Mouse (Mus musculus) urinary bladder, postnatal 4 days (tissue): ENCODE data around the gene Cyp2f2.

Source experiments
- DNase-seq, 2 experiments: peaks; one replicate each; pipeline ENCODE4 v3.0.0; 2021 to 2022; ENCODE audit warnings: low spot score in 2 of 2

Gene Cyp2f2

DNA sequence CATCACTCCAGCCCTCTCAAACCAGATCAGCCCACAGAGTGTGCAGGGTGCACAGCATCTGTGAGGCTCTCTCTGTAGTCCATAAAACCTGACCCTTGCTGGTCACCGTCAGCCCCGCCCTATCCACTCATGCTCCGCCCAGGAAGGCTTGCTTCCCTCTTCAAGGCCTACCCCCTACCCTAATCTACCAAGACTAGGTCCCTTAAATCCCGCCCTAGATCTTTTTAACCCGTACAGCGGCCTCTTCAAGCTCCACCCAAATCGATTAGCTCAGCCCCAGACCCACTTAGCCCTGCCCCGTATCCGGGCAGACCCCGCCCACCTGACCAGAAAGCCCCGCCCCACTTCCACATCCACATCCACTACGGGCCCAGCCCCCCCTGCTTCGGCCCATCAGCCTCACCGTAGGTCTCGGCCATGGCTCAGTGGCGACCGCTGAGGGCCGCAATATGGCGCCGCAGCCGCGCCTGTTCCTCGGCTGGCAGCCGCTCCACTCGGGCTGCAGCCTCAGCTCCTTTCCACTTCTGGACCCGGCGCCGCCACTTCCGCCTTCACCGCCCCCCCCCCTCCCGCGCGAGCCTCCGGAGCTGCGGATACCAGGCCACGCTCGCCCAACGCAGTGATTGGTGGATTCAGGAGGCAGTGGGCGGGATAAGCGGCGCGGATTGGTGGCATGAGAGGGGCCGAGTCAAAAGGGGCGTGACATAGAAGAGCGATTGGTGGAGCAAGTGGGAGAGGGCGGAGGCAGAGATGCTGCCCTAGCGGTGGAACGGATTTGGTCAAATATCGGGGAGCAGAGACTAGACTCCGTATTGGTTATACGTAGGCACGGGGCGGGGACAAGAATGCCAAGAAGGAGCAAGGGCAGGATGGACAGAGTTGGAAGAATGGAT, 58.9 kb downstream of the Cyp2f2 start, which contains the start of gene Rab4b:
TSS of gene Rab4b (minus strand) at position 573 of the 893 bp plus-strand sequence.
- peak; percentile 99 for DNase-seq

DNA sequence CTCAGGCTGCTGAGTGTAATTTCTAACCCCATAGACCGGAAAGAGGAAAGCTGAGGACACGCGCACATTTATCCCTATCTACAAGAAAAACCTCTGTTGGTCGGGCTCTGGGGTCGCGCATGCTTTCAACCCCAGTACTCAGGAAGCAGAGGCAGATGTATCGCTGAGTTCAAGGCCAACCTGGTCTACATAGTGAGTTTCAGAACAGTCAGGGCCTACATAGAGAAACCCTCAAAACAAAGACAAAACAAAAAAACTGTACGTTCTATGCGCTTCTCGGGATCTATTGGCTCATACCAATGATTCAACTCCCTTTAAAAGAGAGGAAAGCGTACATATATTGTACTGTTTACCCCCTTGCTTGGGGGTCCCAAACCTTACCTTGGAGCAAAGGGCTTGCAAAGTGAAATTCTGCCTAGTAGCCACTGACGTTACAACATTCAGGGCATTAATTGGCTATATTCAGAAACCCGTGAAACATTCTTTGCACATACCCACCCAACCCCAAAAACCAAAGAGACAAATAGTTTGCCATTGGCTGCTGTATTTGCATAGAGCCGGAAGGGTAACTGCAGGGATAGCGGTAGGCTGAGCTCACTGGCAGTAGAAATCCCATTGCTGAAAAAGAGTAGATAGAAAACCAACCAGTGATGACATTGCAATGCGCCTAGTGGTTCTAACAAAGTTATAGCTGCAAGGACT, 59.7 kb downstream of the Cyp2f2 start:
- DNase-seq = no peak

DNA sequence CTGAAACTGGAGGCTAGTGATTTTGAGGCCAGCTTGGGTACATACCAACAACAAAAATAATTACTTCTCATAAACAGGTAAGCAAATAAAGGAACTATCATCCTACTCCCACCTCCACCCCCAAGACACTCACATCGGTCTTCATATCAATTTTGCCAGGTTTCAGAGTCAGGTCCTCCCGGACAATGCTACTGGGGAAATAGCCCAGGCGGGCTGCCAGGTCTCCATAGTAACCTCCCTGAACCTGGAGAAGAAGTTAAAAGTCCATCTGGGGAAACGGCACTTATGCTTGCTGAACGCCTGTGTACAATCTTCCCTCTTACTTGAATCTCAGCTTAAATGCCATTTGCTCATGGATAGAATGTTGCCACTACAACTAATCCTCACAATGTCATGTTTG, 60.3 kb downstream of the Cyp2f2 start:
- no peak for DNase-seq

GRCm38 (mm10) chr7:27180837-27181695, 61.4 kb downstream of the Cyp2f2 start, which contains the start of the genes Gm21983 and Mia:
Gm21983 (minus strand) TSS chr7:27181086.
Mia (minus strand) TSS chr7:27181157.
- DNase-seq = no peak

GRCm38 (mm10) chr7:27182498-27182897, 62.8 kb downstream of the Cyp2f2 start:
- no peak for DNase-seq
